Mouse (Mus musculus) retina, embryonic 14.5 days (tissue): Measurements from ENCODE around the gene Fgf12.

Experiments used
- DNase-seq: peaks from one replicate; pipeline ENCODE4 v3.0.0-alpha.2; 2015; ENCODE audit warnings: low spot score

Gene Fgf12

DNA sequence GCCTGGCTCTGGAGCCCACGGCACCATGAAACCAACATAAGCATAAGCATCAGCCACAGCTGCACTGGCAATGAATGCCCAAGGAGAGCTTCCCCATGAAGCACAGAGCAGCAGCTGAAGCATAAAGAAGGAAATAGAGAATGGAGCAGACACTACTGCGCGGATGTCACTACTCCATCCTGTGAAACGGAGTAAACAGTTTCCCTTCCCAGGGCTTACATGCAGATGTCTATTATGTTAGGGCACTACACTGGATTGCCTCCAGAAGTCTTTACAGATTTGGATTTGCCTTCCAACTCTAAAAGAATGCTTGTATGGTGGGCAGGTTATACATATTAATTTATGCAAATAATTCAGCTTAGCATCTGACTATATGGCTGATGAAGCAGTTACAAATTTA lies 441.2 kb downstream of the Fgf12 start:
- no peak for DNase-seq

GRCm38 (mm10) chr16:28303889-28304288 lies 449.0 kb downstream of the Fgf12 start:
- no peak for DNase-seq

- no peak for DNase-seq
Observed at GRCm38 (mm10) chr16:28289689-28290330, 463.1 kb downstream of the Fgf12 start.

DNA sequence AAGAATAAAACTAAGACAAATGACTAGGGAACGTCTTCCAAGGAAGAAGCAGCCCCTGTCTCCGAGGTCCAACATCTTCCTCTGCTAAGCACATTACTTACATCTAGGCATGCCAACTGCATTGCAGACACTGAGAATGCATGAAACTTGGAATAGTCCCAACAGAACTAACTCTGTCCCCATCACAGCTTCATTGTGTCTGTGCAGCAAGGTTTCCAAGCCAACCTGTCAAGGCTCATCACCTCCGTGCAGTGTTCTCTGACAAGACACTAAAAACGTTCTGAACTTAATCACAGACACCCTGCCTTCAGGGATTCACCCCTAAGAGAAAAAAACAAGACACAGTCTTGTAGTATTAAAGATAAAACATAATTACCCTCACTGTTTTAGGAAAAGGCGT lies 495.0 kb downstream of the Fgf12 start:
- no peak for DNase-seq

GRCm38 (mm10) chr16:28254303-28254702 lies 498.6 kb downstream of the Fgf12 start:
- no peak for DNase-seq

GRCm38 (mm10) chr16:28251930-28252329 lies 500.9 kb downstream of the Fgf12 start:
- peak; percentile 34 for DNase-seq

- DNase-seq, result no peak
Observed at GRCm38 (mm10) chr16:28242867-28243649, 509.8 kb downstream of the Fgf12 start.

DNA sequence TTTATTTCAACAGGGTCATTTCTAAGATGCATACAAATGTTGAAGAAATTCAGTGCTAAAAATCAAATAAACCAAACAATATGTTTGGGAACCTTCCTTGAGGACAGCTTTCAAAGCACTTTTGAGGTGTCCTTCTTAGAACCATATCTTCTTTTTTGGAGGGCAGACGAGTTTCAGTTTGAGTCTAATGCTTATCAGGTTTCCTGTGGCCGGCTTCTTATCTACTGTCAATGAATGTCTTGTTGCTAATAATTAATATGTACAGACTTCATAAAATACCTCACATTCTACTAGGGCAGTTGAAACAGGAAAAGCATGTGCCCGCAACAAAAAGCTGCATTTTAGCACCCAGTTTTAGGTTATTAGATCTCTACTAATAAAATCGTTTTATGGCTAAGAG lies 513.5 kb downstream of the Fgf12 start:
- DNase-seq, result no peak

DNA sequence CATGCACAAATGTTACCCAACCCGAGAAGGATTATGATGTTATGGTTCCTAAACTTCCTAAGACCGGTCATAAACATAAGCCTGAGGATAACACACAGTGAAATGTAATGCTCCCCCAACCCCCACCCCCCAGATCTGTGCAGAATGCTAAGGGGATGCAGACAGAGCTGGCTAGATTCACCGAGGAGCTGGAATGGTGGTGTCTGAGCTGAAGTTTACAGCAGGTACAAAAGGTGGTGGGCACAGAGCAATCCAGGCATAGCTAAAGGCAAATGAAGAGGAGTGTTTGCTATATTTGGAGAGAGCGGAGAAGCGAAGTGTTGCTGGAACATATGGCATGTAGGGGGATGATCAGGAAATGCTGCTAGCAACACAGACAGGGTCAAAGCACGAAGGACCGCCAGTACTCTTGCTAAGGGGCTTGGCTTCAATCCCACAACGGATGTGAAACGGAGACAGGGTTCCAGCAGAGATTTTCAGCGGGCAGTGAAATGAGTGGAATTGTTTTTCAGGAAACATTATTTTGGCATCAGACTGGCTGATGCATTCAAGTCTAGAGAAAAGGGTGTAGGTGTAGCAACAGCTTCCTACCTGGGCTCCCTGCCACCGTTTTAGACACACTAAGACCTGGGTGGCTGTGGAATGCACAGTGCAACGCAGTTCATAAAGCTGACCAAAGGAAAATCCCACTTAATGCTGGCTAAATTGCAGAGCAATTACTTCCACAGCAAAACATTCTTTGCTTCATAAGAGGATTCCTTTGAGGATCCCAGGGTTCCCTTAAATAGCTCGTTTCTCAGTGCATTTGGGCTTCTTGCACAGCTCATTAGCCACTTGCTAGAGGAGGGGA lies 514.6 kb downstream of the Fgf12 start:
- peak; percentile 24 for DNase-seq

DNA sequence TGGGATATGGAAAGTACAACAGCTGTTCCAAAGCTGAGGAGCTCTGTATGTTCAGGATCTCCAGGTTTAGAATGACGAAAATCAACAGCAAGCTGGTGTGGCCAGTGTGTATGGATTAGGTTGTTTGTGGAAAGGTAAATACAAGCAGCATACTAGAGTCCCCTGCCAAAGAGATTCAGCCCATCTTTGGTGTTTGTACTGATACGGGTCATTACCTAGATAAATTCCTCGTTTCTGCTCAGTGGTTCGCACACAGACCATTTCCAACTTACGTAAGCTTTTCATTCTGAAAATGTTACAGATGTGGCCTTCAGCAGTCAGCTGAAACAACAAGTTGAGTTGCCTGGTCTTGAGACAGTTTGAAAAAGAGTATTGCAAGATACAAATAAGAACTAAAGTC lies 536.9 kb downstream of the Fgf12 start:
- DNase-seq, result no peak

DNA sequence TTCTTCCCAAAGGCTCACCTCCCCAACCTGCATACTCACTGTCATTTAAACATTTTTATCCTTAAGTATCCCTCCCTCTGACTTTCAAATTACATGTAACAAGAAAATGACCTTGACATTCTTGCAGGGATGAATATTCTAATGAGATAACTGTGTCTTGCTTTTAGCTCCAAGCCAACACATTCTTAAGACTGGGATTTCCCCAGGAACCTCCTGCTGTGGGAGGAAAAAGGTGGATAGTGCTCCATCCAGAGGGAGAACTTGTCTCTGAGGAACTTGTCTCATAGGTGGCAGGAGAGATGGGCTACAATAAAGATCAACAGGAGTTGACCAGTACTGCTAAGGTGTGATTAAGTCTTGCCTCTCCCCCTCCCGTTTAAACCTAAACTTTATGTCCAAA lies 540.5 kb downstream of the Fgf12 start:
- DNase-seq, result no peak

DNA sequence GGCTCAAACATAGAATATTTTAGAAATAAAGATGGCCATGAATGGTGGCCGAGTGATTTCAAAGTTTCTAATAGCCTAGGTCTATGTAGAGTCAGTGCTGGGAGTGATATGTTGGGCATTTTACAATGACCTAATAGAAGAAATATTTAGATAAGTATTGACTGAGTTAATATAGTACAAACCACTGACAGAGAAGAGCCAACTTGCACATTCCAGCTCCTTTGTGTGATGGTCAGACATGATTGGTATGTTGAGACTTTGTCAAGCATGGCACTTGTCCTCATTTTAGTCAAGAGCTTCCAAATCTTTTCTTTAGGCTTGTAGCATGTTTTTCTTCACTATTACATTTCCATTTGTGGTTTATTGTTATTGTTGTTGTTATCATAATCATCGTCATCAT lies 596.4 kb downstream of the Fgf12 start:
- DNase-seq, result no peak

- DNase-seq, result peak; percentile 55
Observed at GRCm38 (mm10) chr16:28140972-28141371, 611.9 kb downstream of the Fgf12 start.

DNA sequence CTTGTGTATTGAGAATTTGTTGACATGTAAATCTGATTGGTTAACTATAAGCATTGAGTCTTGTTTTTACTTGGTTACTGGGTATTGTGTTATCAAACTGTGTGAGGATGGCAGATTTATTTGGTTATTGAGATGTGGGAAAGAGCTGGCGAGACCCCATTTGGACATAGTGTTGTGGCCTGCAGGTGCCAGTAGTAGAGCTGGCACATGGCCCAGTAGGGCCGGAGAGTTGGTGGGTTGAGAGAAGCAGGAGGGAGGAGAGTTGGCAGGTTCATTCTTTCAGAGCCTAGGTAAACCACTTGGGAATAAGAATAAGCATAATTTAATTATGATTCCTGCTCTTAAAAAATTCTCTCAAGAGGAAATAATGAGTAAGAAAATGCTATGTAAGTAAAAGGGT lies 625.9 kb downstream of the Fgf12 start:
- no peak for DNase-seq
